Mouse (Mus musculus): Measurements from ENCODE around the gene Gtsf1. TPM values are rescaled to one million over a fixed set of nuclear protein-coding genes. Genes with fewer than 3 reads are reported as not detected.

Gtsf1 gene
- 0.32 TPM in 1 of 2 replicates, not detected in the other for polyA plus RNA-seq (2015; fragmentation: Nextera tagmentation; extraction: Ambion mirVana)

GRCm38 (mm10) chr15:103430241-103430640 is at the start of gene Gtsf1:
Gene Gtsf1, minus strand, starts transcription at chr15:103430470.
- ATAC-seq, result no peak
- Histone ChIP-seq H3K4me2 (ENCODE audit: low read length) (no peak within 1 kb of the TSS), H3K4me3 (ENCODE audit: low read depth, low read length) (no peak within 1 kb of the TSS), H3K4me1 (ENCODE audit: control insufficient read depth, insufficient read depth, low read length) (peaks cover 8% of the 10 kb centered on the region), H3K36me3 (ENCODE audit: control insufficient read depth, insufficient read depth, low read length) (no peaks in the 10 kb centered on the region), H3K9me3 (replicated peaks; ENCODE audit: control insufficient read depth, low read length, poor library complexity, severe bottlenecking) (no peaks in the 10 kb centered on the region), H3K27me3 (ENCODE audit: control insufficient read depth, insufficient read depth, low read depth, low read length) (no peaks in the 10 kb centered on the region), H3K27ac (ENCODE audit: low read length) (no peak within 1 kb of the TSS), H3K9ac (ENCODE audit: low read depth, low read length) (no peak within 1 kb of the TSS)
- WGBS, result 95% methylated on average over 16 of the region's 16 CpGs

DNA sequence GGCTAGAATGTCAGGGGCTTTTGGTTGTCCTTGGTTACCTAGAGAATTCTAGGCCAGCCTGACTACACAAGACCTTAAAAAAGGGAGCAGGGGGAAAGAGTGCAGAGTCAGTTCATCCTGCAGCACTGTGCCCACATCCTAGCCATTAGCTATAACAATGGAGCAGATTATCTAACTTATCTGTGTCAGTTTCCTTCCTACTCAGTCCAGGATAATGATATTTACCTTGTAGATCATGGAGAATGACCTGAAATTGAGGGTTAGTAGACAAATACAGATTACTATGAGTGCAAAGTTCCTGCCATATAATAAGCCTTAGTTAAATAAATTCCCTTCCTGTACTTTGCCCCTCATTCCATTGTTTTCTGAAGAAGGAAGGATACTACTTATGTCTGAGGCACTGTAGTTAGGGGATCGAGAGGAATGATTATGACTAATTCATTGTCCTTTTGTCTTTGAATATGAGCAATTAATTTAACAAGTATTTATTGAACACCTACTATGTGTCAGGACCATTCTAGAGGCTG is 48.9 kb upstream of the Gtsf1 start:
- Histone ChIP-seq H3K4me3 (ENCODE audit: low read depth, low read length) (no peak overlapping the region), H3K36me3 (ENCODE audit: control insufficient read depth, insufficient read depth, low read length) (no peaks in the 10 kb centered on the region), H3K27ac (ENCODE audit: low read length) (no peak overlapping the region), H3K9ac (ENCODE audit: low read depth, low read length) (no peak overlapping the region), H3K4me1 (ENCODE audit: control insufficient read depth, insufficient read depth, low read length) (peaks cover 4% of the 10 kb centered on the region; the same call in 1 of the 2 replicates), H3K27me3 (ENCODE audit: control insufficient read depth, insufficient read depth, low read depth, low read length) (no peaks in the 10 kb centered on the region), H3K9me3 (replicated peaks; ENCODE audit: control insufficient read depth, low read length, poor library complexity, severe bottlenecking) (no peaks in the 10 kb centered on the region), H3K4me2 (ENCODE audit: low read length) (no peak overlapping the region)
- no peak for ATAC-seq
- WGBS, result 65% methylated on average over 1 of the region's 1 CpGs

GRCm38 (mm10) chr15:103473769-103474168 is 43.5 kb upstream of the Gtsf1 start:
- H3K4me1 ChIP-seq (ENCODE audit: control insufficient read depth, insufficient read depth, low read length), result no peaks in the 10 kb centered on the region
- no peaks in the 10 kb centered on the region for H3K27me3 ChIP-seq (ENCODE audit: control insufficient read depth, insufficient read depth, low read depth, low read length)
- H3K36me3 ChIP-seq (ENCODE audit: control insufficient read depth, insufficient read depth, low read length), result no peaks in the 10 kb centered on the region
- no peak overlapping the region for H3K4me2 ChIP-seq (ENCODE audit: low read length)
- ATAC-seq, result no peak
- no peak overlapping the region for H3K27ac ChIP-seq (ENCODE audit: low read length)
- H3K9ac ChIP-seq (ENCODE audit: low read depth, low read length), result no peak overlapping the region
- 92% methylated on average over 5 of the region's 5 CpGs for WGBS
- no peak overlapping the region for H3K4me3 ChIP-seq (ENCODE audit: low read depth, low read length)
- H3K9me3 ChIP-seq (replicated peaks; ENCODE audit: control insufficient read depth, low read length, poor library complexity, severe bottlenecking), result no peaks in the 10 kb centered on the region

- ATAC-seq, result no peak
- no peaks in the 10 kb centered on the region for H3K36me3 ChIP-seq (ENCODE audit: control insufficient read depth, insufficient read depth, low read length)
- H3K27ac ChIP-seq (ENCODE audit: low read length), result no peak overlapping the region
- H3K4me1 ChIP-seq (ENCODE audit: control insufficient read depth, insufficient read depth, low read length), result no peaks in the 10 kb centered on the region
- H3K9ac ChIP-seq (ENCODE audit: low read depth, low read length), result no peak overlapping the region
- no peak overlapping the region for H3K4me2 ChIP-seq (ENCODE audit: low read length)
- no peaks in the 10 kb centered on the region for H3K9me3 ChIP-seq (replicated peaks; ENCODE audit: control insufficient read depth, low read length, poor library complexity, severe bottlenecking)
- 87% methylated on average over 7 of the region's 7 CpGs for WGBS
- no peaks in the 10 kb centered on the region for H3K27me3 ChIP-seq (ENCODE audit: control insufficient read depth, insufficient read depth, low read depth, low read length)
- H3K4me3 ChIP-seq (ENCODE audit: low read depth, low read length), result no peak overlapping the region
Measured at GRCm38 (mm10) chr15:103473182-103473581, 42.9 kb upstream of the Gtsf1 start.

GRCm38 (mm10) chr15:103472265-103472664 is 42.0 kb upstream of the Gtsf1 start:
- no peak for ATAC-seq
- Histone ChIP-seq H3K4me2 (ENCODE audit: low read length) (no peak overlapping the region), H3K4me3 (ENCODE audit: low read depth, low read length) (no peak overlapping the region), H3K9me3 (replicated peaks; ENCODE audit: control insufficient read depth, low read length, poor library complexity, severe bottlenecking) (no peaks in the 10 kb centered on the region), H3K27ac (ENCODE audit: low read length) (no peak overlapping the region), H3K4me1 (ENCODE audit: control insufficient read depth, insufficient read depth, low read length) (no peaks in the 10 kb centered on the region), H3K9ac (ENCODE audit: low read depth, low read length) (no peak overlapping the region), H3K27me3 (ENCODE audit: control insufficient read depth, insufficient read depth, low read depth, low read length) (no peaks in the 10 kb centered on the region), H3K36me3 (ENCODE audit: control insufficient read depth, insufficient read depth, low read length) (no peaks in the 10 kb centered on the region)
- 70% methylated on average over 3 of the region's 3 CpGs for WGBS

DNA sequence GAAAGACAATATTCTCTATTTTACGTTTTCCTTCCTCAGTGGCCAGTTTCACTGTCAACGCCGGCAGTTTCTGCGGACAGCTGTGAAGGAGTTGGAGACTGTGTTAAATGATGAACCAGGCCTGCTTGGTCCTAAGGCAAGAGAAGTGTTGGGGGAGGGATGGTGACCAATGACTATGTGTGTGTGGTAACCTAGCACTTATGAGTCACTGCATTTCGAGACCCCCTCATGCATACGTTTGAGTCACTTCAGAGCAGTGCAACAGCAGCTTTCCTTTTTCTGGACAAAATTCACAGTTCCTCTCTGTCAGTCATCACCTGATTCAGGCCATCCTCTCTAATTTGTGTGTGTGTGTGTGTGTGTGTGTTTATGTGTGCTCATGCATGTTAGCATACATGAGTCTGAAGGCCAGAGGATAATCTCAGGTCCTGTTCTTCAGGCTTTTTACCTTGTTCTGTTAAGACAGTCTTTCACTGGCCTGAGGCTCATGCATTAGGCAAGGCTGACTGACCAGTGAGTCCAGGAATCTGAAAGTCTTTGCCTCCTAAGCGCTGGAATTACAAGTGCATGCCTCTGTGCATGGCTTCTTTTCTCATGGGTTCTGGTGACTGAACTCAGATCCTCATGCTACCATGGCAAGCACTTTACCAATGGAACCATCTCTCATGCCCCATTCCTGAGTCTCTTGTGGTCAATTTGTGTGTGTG is 41.4 kb upstream of the Gtsf1 start:
- H3K36me3 ChIP-seq (ENCODE audit: control insufficient read depth, insufficient read depth, low read length), result no peaks in the 10 kb centered on the region
- no peaks in the 10 kb centered on the region for H3K4me1 ChIP-seq (ENCODE audit: control insufficient read depth, insufficient read depth, low read length)
- 86% methylated on average over 7 of the region's 7 CpGs for WGBS
- H3K27ac ChIP-seq (ENCODE audit: low read length), result no peak overlapping the region
- H3K27me3 ChIP-seq (ENCODE audit: control insufficient read depth, insufficient read depth, low read depth, low read length), result no peaks in the 10 kb centered on the region
- no peaks in the 10 kb centered on the region for H3K9me3 ChIP-seq (replicated peaks; ENCODE audit: control insufficient read depth, low read length, poor library complexity, severe bottlenecking)
- no peak for ATAC-seq
- H3K4me2 ChIP-seq (ENCODE audit: low read length), result no peak overlapping the region
- no peak overlapping the region for H3K9ac ChIP-seq (ENCODE audit: low read depth, low read length)
- no peak overlapping the region for H3K4me3 ChIP-seq (ENCODE audit: low read depth, low read length)

DNA sequence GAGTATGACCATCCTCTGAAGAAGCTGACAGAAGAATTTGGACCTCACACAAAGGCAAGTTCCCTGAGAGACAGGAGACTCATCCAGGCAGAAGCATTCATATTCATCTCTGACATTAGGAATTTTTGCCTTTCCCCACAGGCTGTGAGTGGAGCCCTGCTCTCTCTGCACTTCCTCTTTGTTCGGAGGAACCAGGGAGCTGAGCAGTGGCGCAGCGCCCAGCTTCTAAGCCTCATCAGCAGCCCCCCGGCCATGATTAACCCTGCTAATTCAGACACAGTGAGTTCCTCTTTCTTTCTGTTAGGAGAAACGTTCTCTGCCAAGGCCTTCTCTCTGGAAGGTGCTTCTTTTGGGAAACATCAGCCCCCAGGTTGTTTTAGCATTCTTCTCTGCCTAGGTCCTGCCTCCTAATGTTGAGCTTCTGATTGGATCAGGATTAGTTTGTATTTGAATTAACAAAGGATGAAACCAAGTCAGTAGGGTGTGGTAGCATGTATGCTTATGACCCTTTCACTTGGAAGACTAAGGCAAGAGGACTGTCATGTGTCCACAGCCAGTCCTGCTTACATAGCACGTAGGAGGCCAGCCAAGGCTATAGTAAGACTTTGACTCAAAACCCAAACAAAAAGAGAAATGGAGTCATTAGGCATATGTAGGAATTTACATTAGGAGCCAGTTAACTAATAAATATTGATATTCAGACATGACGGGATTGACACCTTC is 32.4 kb upstream of the Gtsf1 start:
- WGBS, result 65% methylated on average over 7 of the region's 7 CpGs
- no peaks in the 10 kb centered on the region for H3K27me3 ChIP-seq (ENCODE audit: control insufficient read depth, insufficient read depth, low read depth, low read length)
- H3K27ac ChIP-seq (ENCODE audit: low read length), result no peak overlapping the region
- no peak overlapping the region for H3K4me3 ChIP-seq (ENCODE audit: low read depth, low read length)
- no peak for ATAC-seq
- no peaks in the 10 kb centered on the region for H3K36me3 ChIP-seq (ENCODE audit: control insufficient read depth, insufficient read depth, low read length)
- no peak overlapping the region for H3K4me2 ChIP-seq (ENCODE audit: low read length)
- no peak overlapping the region for H3K9ac ChIP-seq (ENCODE audit: low read depth, low read length)
- H3K9me3 ChIP-seq (replicated peaks; ENCODE audit: control insufficient read depth, low read length, poor library complexity, severe bottlenecking), result no peaks in the 10 kb centered on the region
- H3K4me1 ChIP-seq (ENCODE audit: control insufficient read depth, insufficient read depth, low read length), result no peaks in the 10 kb centered on the region

DNA sequence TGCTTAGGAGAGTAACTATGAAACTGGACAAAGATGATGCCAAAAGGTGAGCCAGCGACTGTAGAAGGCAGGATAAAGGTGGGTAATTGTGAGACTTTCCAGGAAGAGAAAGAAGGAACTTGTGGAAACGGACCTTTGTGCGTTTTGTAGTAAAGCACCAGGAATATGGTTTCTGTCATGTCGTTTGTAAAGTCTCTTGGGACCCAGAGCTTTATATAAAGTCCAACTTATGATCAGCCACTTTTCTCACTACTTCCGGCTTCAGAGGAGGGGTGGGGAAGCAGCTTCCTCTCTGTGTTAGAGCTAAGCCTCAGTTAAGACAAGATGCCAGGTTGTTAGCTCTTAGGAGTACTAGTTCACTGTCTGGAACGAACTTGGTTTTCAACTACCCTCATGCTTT is 24.2 kb upstream of the Gtsf1 start:
- no peak for ATAC-seq
- 91% methylated on average over 6 of the region's 6 CpGs for WGBS

GRCm38 (mm10) chr15:103453551-103454218 is 23.4 kb upstream of the Gtsf1 start, which contains the start of gene Nckap1l:
Gene Nckap1l, plus strand, starts transcription at chr15:103453794.
- Histone ChIP-seq H3K4me1 (ENCODE audit: control insufficient read depth, insufficient read depth, low read length) (no peaks in the 10 kb centered on the region), H3K36me3 (ENCODE audit: control insufficient read depth, insufficient read depth, low read length) (no peaks in the 10 kb centered on the region), H3K27ac (ENCODE audit: low read length) (no peak within 1 kb of the TSS), H3K27me3 (ENCODE audit: control insufficient read depth, insufficient read depth, low read depth, low read length) (no peaks in the 10 kb centered on the region), H3K4me3 (ENCODE audit: low read depth, low read length) (no peak within 1 kb of the TSS), H3K4me2 (ENCODE audit: low read length) (no peak within 1 kb of the TSS), H3K9ac (ENCODE audit: low read depth, low read length) (no peak within 1 kb of the TSS), H3K9me3 (replicated peaks; ENCODE audit: control insufficient read depth, low read length, poor library complexity, severe bottlenecking) (no peaks in the 10 kb centered on the region)
- ATAC-seq, result no peak
- 89% methylated on average over 13 of the region's 13 CpGs for WGBS

More for the DNA sequence above, 24.2 kb upstream of the Gtsf1 start:
- Histone ChIP-seq H3K27ac (ENCODE audit: low read length) (no peak overlapping the region), H3K4me3 (ENCODE audit: low read depth, low read length) (no peak overlapping the region), H3K36me3 (ENCODE audit: control insufficient read depth, insufficient read depth, low read length) (no peaks in the 10 kb centered on the region), H3K4me1 (ENCODE audit: control insufficient read depth, insufficient read depth, low read length) (no peaks in the 10 kb centered on the region), H3K9me3 (replicated peaks; ENCODE audit: control insufficient read depth, low read length, poor library complexity, severe bottlenecking) (no peaks in the 10 kb centered on the region), H3K27me3 (ENCODE audit: control insufficient read depth, insufficient read depth, low read depth, low read length) (no peaks in the 10 kb centered on the region), H3K4me2 (ENCODE audit: low read length) (no peak overlapping the region), H3K9ac (ENCODE audit: low read depth, low read length) (no peak overlapping the region)
